15 mouse cellular contexts compared by ENCODE assay signal in genomic region chr4:140084064-140084463, GRCm38 (mm10).
A peak's percentile ranks its signal among the peaks of the same experiment; 100 is the strongest.
DNase-seq lines count a peak whose midpoint lies in the region; ATAC-seq and TF ChIP-seq lines count a peak whose summit lies in the region.
"Had no signal": no experiment of that assay in that cellular context is flagged by ENCODE, and none has a peak within 500 bp of the region (broad histone marks: within the 10 kb centered on the region; RNA-seq: fewer than 3 reads in every experiment).

No protein-coding gene starts in this region.

- H3K4me1 ChIP-seq in forebrain, embryonic 15.5 days = peaks cover 14% of the 10 kb centered on the region
- no peaks in the 10 kb centered on the region for H3K4me1 ChIP-seq in forebrain, postnatal 0 days (ENCODE audit: insufficient read depth)
- H3K4me1 ChIP-seq in hindbrain, embryonic 16.5 days (ENCODE audit: control insufficient read depth, insufficient read depth, low read depth, low read length) = peaks cover 9% of the 10 kb centered on the region; the same call in 1 of the 2 replicates
- H3K4me1 ChIP-seq in limb, embryonic 15.5 days = peaks cover 18% of the 10 kb centered on the region
- H3K4me1 ChIP-seq: limb, embryonic 12.5 days had no signal

- H3K9ac ChIP-seq in forebrain, embryonic 15.5 days (replicated peaks) = no peak overlapping the region
- no peak overlapping the region for H3K9ac ChIP-seq in forebrain, postnatal 0 days
- no peak overlapping the region for H3K9ac ChIP-seq in hindbrain, embryonic 16.5 days (ENCODE audit: low read depth, low read length)
- H3K9ac ChIP-seq in limb, embryonic 15.5 days = no peak overlapping the region
- H3K9ac ChIP-seq: limb, embryonic 12.5 days; liver, postnatal 0 days had no signal

- H3K4me3 ChIP-seq in forebrain, embryonic 15.5 days = no peak overlapping the region
- no peak overlapping the region for H3K4me3 ChIP-seq in forebrain, postnatal 0 days (ENCODE audit: low read depth, low read length)
- no peak overlapping the region for H3K4me3 ChIP-seq in layer of hippocampus, adult 2 months
- no peak overlapping the region for H3K4me3 ChIP-seq in hindbrain, embryonic 16.5 days (ENCODE audit: low read length)
- no peak overlapping the region for H3K4me3 ChIP-seq in limb, embryonic 15.5 days
- H3K4me3 ChIP-seq: heart, adult 2 months; limb, embryonic 12.5 days had no signal

- H3K36me3 ChIP-seq in forebrain, embryonic 15.5 days = no peaks in the 10 kb centered on the region
- no peaks in the 10 kb centered on the region for H3K36me3 ChIP-seq in forebrain, postnatal 0 days (ENCODE audit: insufficient read depth)
- no peaks in the 10 kb centered on the region for H3K36me3 ChIP-seq in hindbrain, embryonic 16.5 days (ENCODE audit: control insufficient read depth, insufficient read depth, low read length)
- H3K36me3 ChIP-seq in limb, embryonic 15.5 days = no peaks in the 10 kb centered on the region
- H3K36me3 ChIP-seq: G1E; limb, embryonic 12.5 days had no signal

- H3K4me2 ChIP-seq in forebrain, embryonic 15.5 days (replicated peaks) = no peak overlapping the region
- no peak overlapping the region for H3K4me2 ChIP-seq in forebrain, postnatal 0 days (ENCODE audit: low read depth)
- no peak overlapping the region for H3K4me2 ChIP-seq in hindbrain, embryonic 16.5 days (ENCODE audit: low read length)
- no peak overlapping the region for H3K4me2 ChIP-seq in limb, embryonic 15.5 days
- H3K4me2 ChIP-seq: limb, embryonic 12.5 days had no signal

- TF ChIP-seq CTCF in forebrain, postnatal 0 days (IDR thresholded peaks at IDR 0.05; ENCODE audit: low read depth) = no peak
- no peak for TF ChIP-seq CTCF in layer of hippocampus, adult 2 months (conservative IDR thresholded peaks at IDR 0.05)

- 85% methylated on average over 5 of the region's 5 CpGs for WGBS in forebrain, embryonic 15.5 days
- WGBS in forebrain, postnatal 0 days = 79% methylated on average over 5 of the region's 5 CpGs
- 71% methylated on average over 5 of the region's 5 CpGs for WGBS in hindbrain, embryonic 16.5 days
- 70% methylated on average over 5 of the region's 5 CpGs for WGBS in limb, embryonic 15.5 days

- peak overlapping the region; percentile 53; the same call in 1 of the 2 replicates for H3K27ac ChIP-seq in forebrain, embryonic 15.5 days (replicated peaks)
- no peak overlapping the region for H3K27ac ChIP-seq in forebrain, postnatal 0 days (ENCODE audit: low read depth, low read length)
- H3K27ac ChIP-seq in layer of hippocampus, adult 2 months = peak overlapping the region; percentile 73
- H3K27ac ChIP-seq in hindbrain, embryonic 16.5 days (ENCODE audit: low read depth, low read length) = peak overlapping the region; percentile 56; the same call in 1 of the 2 replicates
- H3K27ac ChIP-seq in limb, embryonic 15.5 days = peak overlapping the region; percentile 65
- H3K27ac ChIP-seq: limb, embryonic 12.5 days had no signal

- DNase-seq in forebrain, postnatal 0 days = no peak
- DNase-seq in layer of hippocampus, adult 2 months (ENCODE audit: low spot score in 2 of 2) = no peak
- DNase-seq in layer of hippocampus, adult 9-10 months (ENCODE audit: low spot score) = no peak
- DNase-seq in gastrocnemius, adult 18-20 months (ENCODE audit: low spot score) = no peak
- DNase-seq: gastrocnemius, postnatal 10 days; kidney, adult 8-10 months; kidney, postnatal 4 days; liver, postnatal 0 days; thymus, adult 2 months had no signal

- ATAC-seq in forebrain, embryonic 15.5 days (replicated peaks) = no peak
- no peak for ATAC-seq in forebrain, postnatal 0 days
- no peak for ATAC-seq in hindbrain, embryonic 16.5 days
- no peak for ATAC-seq in limb, embryonic 15.5 days (ENCODE audit: insufficient number of reproducible peaks, low FRiP score, low TSS enrichment, low read depth)
- ATAC-seq: liver, postnatal 0 days had no signal

- H3K9me3 ChIP-seq in forebrain, embryonic 15.5 days = no peaks in the 10 kb centered on the region
- H3K9me3 ChIP-seq in forebrain, postnatal 0 days (ENCODE audit: low read length) = no peaks in the 10 kb centered on the region
- H3K9me3 ChIP-seq in hindbrain, embryonic 16.5 days (ENCODE audit: control insufficient read depth, low read length) = no peaks in the 10 kb centered on the region
- no peaks in the 10 kb centered on the region for H3K9me3 ChIP-seq in limb, embryonic 15.5 days
- H3K9me3 ChIP-seq: limb, embryonic 12.5 days had no signal

- H3K27me3 ChIP-seq in forebrain, embryonic 15.5 days = no peaks in the 10 kb centered on the region
- no peaks in the 10 kb centered on the region for H3K27me3 ChIP-seq in forebrain, postnatal 0 days (ENCODE audit: insufficient read depth, low read length)
- H3K27me3 ChIP-seq in hindbrain, embryonic 16.5 days (replicated peaks; ENCODE audit: control insufficient read depth, insufficient read depth, low read length) = no peaks in the 10 kb centered on the region
- 0 out of 2 replicates have a peak, but pooled peaks cover 5% of the 10 kb centered on the region for H3K27me3 ChIP-seq in limb, embryonic 15.5 days
